Mouse (Mus musculus) midbrain, postnatal 0 days (tissue): Measurements from ENCODE around the gene Tex261. TPM values are rescaled to one million over a fixed set of nuclear protein-coding genes. Genes with fewer than 3 reads are reported as not detected.

ENCODE experiments used
- ATAC-seq: fragments of 200-750 bp; cut with Nextera tagmentation; 2 replicates; pipeline ENCODE4 v1.8.0; 2017; ENCODE audit warnings: moderate number of reproducible peaks, mild to moderate bottlenecking, moderate TSS enrichment, moderate library complexity; ENCODE audit not compliant: low FRiP score
- DNase-seq: peaks from one replicate; pipeline ENCODE4 v3.0.0-alpha.2; 2015; ENCODE audit warnings: low spot score
- H3K27ac ChIP-seq: fragments of 300-500 bp; sonication (generic); 2 replicates; pipeline ENCODE4 v1.5.1; 2014; ENCODE audit warnings: low read depth, mild to moderate bottlenecking, low read length, mixed read lengths
- H3K27me3 ChIP-seq: fragments of 300-500 bp; sonication (generic); 2 replicates; pipeline ENCODE4 v1.6.1; 2014; ENCODE audit warnings: low read length, control low read depth, mixed read lengths; ENCODE audit not compliant: insufficient read depth
- H3K36me3 ChIP-seq: fragments of 300-500 bp; sonication (generic); 2 replicates; pipeline ENCODE4 v1.6.1; 2014; ENCODE audit warnings: low read length, control low read depth, mixed read lengths; ENCODE audit not compliant: insufficient read depth
- H3K4me1 ChIP-seq: fragments of 300-500 bp; sonication (generic); 2 replicates; pipeline ENCODE4 v1.6.1; 2014; ENCODE audit warnings: mild to moderate bottlenecking, control low read depth, antibody characterized with exemption, low read length, mixed read lengths; ENCODE audit not compliant: insufficient read depth
- H3K4me2 ChIP-seq: fragments of 300-500 bp; sonication (generic); 2 replicates; pipeline ENCODE4 v1.6.1; 2014; ENCODE audit warnings: low read depth, mild to moderate bottlenecking, low read length, mixed read lengths; ENCODE audit not compliant: poor library complexity, severe bottlenecking
- H3K4me3 ChIP-seq: fragments of 300-500 bp; sonication (generic); 2 replicates; pipeline ENCODE4 v1.5.1; 2014; ENCODE audit warnings: low read depth, mild to moderate bottlenecking, low read length, moderate library complexity
- H3K9ac ChIP-seq: fragments of 300-500 bp; sonication (generic); replicated peaks from 2 replicates; pipeline ENCODE4 v1.6.1; 2014; ENCODE audit warnings: mild to moderate bottlenecking, low read length, moderate library complexity, mixed read lengths; ENCODE audit not compliant: poor library complexity, severe bottlenecking
- H3K9me3 ChIP-seq: fragments of 300-500 bp; sonication (generic); 2 replicates; pipeline ENCODE4 v1.6.1; 2016; ENCODE audit warnings: low read length, control low read depth
- CTCF ChIP-seq: IDR thresholded peaks from 2 replicates; pipeline ENCODE4 v1.5.1; 2016; ENCODE audit warnings: antibody characterized with exemption, mild to moderate bottlenecking
- WGBS: fragments of 180-500 bp; shearing (Covaris S2); extraction: QIAGEN DNeasy Blood & Tissue Kit; methylation state at CpG from one replicate; pipeline ENCODE4 v1.1.7; 2014; 5-methylcytosine and 5-hydroxymethylcytosine counted together
- polyA plus RNA-seq: library from polyadenylated mRNA; unstranded; fragments of >200 nt; fragmentation: Nextera tagmentation; extraction: Ambion mirVana; gene quantifications from 2 replicates; pipeline ENCODE4 v1.2.1, GENCODE M21; 2015
- total RNA-seq: library from RNA; depleted of rRNA; stranded (reverse); fragments of >200 nt; gene quantifications from 2 replicates; pipeline ENCODE4 v1.2.3, GENCODE M21; 2014

Tex261 gene
- total and polyA plus RNA-seq, 2 experiments from 2014 or later: 54.4 to 66.8 TPM

- H3K36me3 ChIP-seq: no peaks in the 10 kb centered on the region
- WGBS: 77% methylated on average over 2 of the region's 3 CpGs
- no peak for DNase-seq
- H3K9me3 ChIP-seq: no peaks in the 10 kb centered on the region
- no peak for TF ChIP-seq CTCF
- H3K4me3 ChIP-seq: no peak overlapping the region
- peaks cover 10% of the 10 kb centered on the region for H3K27me3 ChIP-seq
- no peaks in the 10 kb centered on the region for H3K4me1 ChIP-seq
- H3K9ac ChIP-seq: no peak overlapping the region
- H3K27ac ChIP-seq: no peak overlapping the region
- ATAC-seq: no peak
- H3K4me2 ChIP-seq: no peak overlapping the region
These were observed 26.3 kb downstream of the Tex261 start for GRCm38 (mm10) chr6:83749286-83749685.

DNA sequence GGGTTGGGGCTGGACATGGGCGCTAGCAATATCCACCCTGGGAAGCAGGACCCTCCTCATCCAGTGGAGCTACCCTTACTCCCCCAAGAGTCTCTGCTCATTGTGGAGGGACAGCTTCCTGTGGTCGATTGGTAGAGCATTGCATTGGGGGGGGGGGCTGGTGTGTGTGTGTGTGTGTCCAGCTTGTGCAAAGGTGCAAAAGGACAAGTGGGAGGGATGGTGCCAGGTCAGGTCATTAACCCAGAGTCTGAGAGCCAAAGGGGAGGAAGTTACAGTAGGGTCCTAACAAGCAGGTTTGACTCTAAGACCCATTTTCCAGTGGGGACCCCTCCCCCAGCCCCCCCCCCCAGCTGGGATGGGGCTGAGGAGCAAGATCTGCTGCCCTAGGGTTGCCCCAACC, 30.1 kb downstream of the Tex261 start:
- H3K4me3 ChIP-seq: no peak overlapping the region
- no peaks in the 10 kb centered on the region for H3K4me1 ChIP-seq
- no peak overlapping the region for H3K4me2 ChIP-seq
- H3K9me3 ChIP-seq: no peaks in the 10 kb centered on the region
- H3K27ac ChIP-seq: no peak overlapping the region
- no peaks in the 10 kb centered on the region; the same call in 1 of the 2 replicates for H3K27me3 ChIP-seq
- WGBS: 55% methylated on average over 2 of the region's 2 CpGs
- no peak overlapping the region for H3K9ac ChIP-seq
- TF ChIP-seq CTCF: no peak
- no peaks in the 10 kb centered on the region for H3K36me3 ChIP-seq
- no peak for ATAC-seq
- DNase-seq: no peak

DNA sequence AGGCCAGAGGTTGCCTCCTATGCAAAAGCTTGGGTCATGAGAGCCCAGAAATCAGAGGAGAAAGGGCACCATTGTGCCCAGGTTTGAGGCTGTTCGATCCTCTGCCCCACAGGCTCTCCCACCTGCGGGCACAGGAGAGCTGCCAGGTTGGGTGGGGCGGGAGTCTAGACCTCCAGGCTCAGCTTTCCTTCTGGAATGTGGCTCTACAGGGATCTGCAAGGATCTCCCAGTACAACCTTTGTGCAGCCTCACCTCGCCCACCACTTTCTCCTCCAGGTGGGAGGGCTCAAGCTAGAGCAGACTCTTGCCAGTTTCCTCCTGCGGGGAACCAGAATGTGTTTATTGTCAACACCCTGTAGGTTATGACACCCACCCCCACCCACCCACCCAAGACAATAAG, 31.1 kb downstream of the Tex261 start:
- H3K36me3 ChIP-seq: no peaks in the 10 kb centered on the region
- WGBS: 71% methylated on average over 5 of the region's 5 CpGs
- H3K4me1 ChIP-seq: no peaks in the 10 kb centered on the region
- H3K27me3 ChIP-seq: no peaks in the 10 kb centered on the region
- no peak overlapping the region for H3K9ac ChIP-seq
- no peak overlapping the region for H3K4me2 ChIP-seq
- no peak for TF ChIP-seq CTCF
- DNase-seq (no peak), ATAC-seq (no peak)
- no peak overlapping the region for H3K27ac ChIP-seq
- no peaks in the 10 kb centered on the region for H3K9me3 ChIP-seq
- H3K4me3 ChIP-seq: no peak overlapping the region

GRCm38 (mm10) chr6:83744126-83744525, 31.5 kb downstream of the Tex261 start:
- WGBS: 71% methylated on average over 5 of the region's 5 CpGs
- Histone ChIP-seq H3K4me3 (no peak overlapping the region), H3K27ac (no peak overlapping the region), H3K4me1 (no peaks in the 10 kb centered on the region), H3K4me2 (no peak overlapping the region), H3K27me3 (no peaks in the 10 kb centered on the region), H3K9ac (no peak overlapping the region), H3K9me3 (no peaks in the 10 kb centered on the region), H3K36me3 (no peaks in the 10 kb centered on the region)
- no peak for TF ChIP-seq CTCF
- ATAC-seq (no peak), DNase-seq (no peak)

GRCm38 (mm10) chr6:83743212-83743611, 32.4 kb downstream of the Tex261 start:
- DNase-seq: no peak
- 58% methylated on average over 5 of the region's 5 CpGs for WGBS
- no peak for ATAC-seq
- Histone ChIP-seq H3K4me3 (no peak overlapping the region), H3K9me3 (no peaks in the 10 kb centered on the region), H3K27ac (no peak overlapping the region), H3K9ac (no peak overlapping the region), H3K4me2 (no peak overlapping the region), H3K27me3 (no peaks in the 10 kb centered on the region), H3K36me3 (no peaks in the 10 kb centered on the region), H3K4me1 (no peaks in the 10 kb centered on the region)
- TF ChIP-seq CTCF: no peak

DNA sequence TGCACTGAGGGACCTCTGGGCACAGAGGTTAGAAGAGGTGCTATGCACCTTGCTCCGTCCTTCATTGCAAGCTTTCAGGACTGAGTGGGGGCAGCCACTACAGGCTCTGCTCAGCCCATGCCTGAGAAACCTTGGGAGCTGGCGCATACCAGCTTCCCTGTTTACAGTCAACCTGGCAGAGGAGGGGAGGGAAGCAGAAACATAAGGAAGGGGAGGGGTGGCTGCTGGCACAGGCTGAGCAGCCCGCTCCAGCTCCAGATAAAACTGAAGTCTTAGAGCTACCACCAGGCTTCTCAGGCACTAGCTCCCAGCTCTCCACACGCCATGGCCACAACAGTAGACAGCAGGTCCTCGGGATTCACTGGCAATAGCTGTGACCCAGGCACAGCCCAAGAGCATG, 32.9 kb downstream of the Tex261 start, which contains the start of gene Atp6v1b1:
Gene Atp6v1b1, plus strand, starts transcription at position 230 of the 400 bp plus-strand sequence.
- WGBS: 71% methylated on average over 5 of the region's 5 CpGs

More for the DNA sequence above, 32.9 kb downstream of the Tex261 start, which contains the start of gene Atp6v1b1:
- no peak within 1 kb of the TSS for H3K9ac ChIP-seq
- ATAC-seq (no peak), DNase-seq (no peak)
- H3K27ac ChIP-seq: no peak within 1 kb of the TSS
- H3K4me2 ChIP-seq: no peak within 1 kb of the TSS
- no peaks in the 10 kb centered on the region for H3K27me3 ChIP-seq
- no peak for TF ChIP-seq CTCF
- H3K4me1 ChIP-seq: no peaks in the 10 kb centered on the region
- no peaks in the 10 kb centered on the region for H3K9me3 ChIP-seq
- H3K36me3 ChIP-seq: no peaks in the 10 kb centered on the region
- H3K4me3 ChIP-seq: no peak within 1 kb of the TSS
